Mouse (Mus musculus) T-cell, adult 2 months (primary cell): ENCODE measurements around the gene Lancl2.
A peak's percentile ranks its signal among the peaks of the same experiment; 100 is the strongest.

Experiments
- DNase-seq: peaks from one replicate; pipeline ENCODE4 v3.0.0; 2022; ENCODE audit warnings: low spot score

The Lancl2 gene

GRCm38 (mm10) chr6:57702376-57702742 lies at the start of gene Lancl2:
TSS of gene Lancl2 (plus strand) at chr6:57702540.
- DNase-seq: no peak

GRCm38 (mm10) chr6:57661295-57661694 lies 41.0 kb upstream of the Lancl2 start:
- DNase-seq: no peak

GRCm38 (mm10) chr6:57684156-57684555 lies 18.2 kb upstream of the Lancl2 start:
- no peak for DNase-seq

- peak; percentile 88 for DNase-seq
Measured at GRCm38 (mm10) chr6:57691467-57692261, 10.7 kb upstream of the Lancl2 start, which contains the start of gene Pyurf. TSS of gene Pyurf (minus strand) at chr6:57692078.

GRCm38 (mm10) chr6:57693116-57693515 lies 9.2 kb upstream of the Lancl2 start:
- no peak for DNase-seq

GRCm38 (mm10) chr6:57701686-57702085 lies 654 bp upstream of the Lancl2 start:
- DNase-seq: no peak

- DNase-seq: peak; percentile 92
Measured at GRCm38 (mm10) chr6:57702743-57703499, 581 bp downstream of the Lancl2 start.

GRCm38 (mm10) chr6:57703703-57704102 lies 1.4 kb downstream of the Lancl2 start:
- no peak for DNase-seq

- peak; percentile 5 for DNase-seq
Measured at GRCm38 (mm10) chr6:57706721-57707120, 4.4 kb downstream of the Lancl2 start.

- peak; percentile 33 for DNase-seq
Measured at GRCm38 (mm10) chr6:57711726-57712125, 9.4 kb downstream of the Lancl2 start.

GRCm38 (mm10) chr6:57721347-57721746 lies 19.0 kb downstream of the Lancl2 start:
- no peak for DNase-seq

- no peak for DNase-seq
Measured at GRCm38 (mm10) chr6:57742749-57743148, 40.4 kb downstream of the Lancl2 start.

GRCm38 (mm10) chr6:57743333-57743732 lies 41.0 kb downstream of the Lancl2 start:
- DNase-seq: no peak

- DNase-seq: no peak
Measured at GRCm38 (mm10) chr6:57744123-57744522, 41.8 kb downstream of the Lancl2 start.

- no peak for DNase-seq
Measured at GRCm38 (mm10) chr6:57744974-57745747, 42.8 kb downstream of the Lancl2 start.

- DNase-seq: no peak
Measured at GRCm38 (mm10) chr6:57745748-57746129, 43.4 kb downstream of the Lancl2 start.

GRCm38 (mm10) chr6:57753962-57754759 lies 51.8 kb downstream of the Lancl2 start:
- DNase-seq: no peak

GRCm38 (mm10) chr6:57763054-57763453 lies 60.7 kb downstream of the Lancl2 start:
- no peak for DNase-seq

GRCm38 (mm10) chr6:57765095-57765878 lies 62.9 kb downstream of the Lancl2 start:
- no peak for DNase-seq

- no peak for DNase-seq
Measured at GRCm38 (mm10) chr6:57766287-57766686, 63.9 kb downstream of the Lancl2 start.
